ENCODE assay signal across 9 mouse cellular contexts in the genomic region with DNA sequence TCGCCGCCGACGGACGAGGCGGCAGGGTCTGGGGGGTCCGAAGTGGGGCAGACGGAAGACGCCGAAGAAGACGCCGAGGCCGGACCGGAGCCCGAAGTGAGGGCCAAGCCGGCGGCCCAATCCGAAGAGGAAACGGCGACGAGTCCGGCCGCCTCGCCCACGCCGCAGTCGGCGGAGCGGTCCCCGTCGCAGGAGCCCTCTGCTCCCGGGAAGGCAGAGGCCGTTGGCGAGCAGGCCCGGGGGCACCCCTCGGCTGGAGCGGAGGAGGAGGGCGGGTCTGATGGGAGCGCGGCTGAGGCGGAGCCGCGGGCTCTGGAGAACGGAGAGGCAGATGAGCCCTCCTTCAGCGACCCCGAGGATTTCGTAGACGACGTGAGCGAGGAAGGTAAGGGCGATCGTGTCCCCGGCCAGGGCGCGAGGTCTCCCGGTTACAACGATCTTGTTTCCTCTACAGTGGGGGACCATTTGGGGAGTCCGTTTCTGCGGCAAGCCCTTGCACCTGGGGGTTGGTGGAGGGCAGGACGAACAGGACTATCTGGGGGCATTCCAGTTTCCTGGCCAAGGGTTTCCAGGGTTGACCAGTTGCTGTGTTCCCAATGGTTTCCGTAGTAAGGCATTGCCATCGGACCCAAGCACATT. TPM values are rescaled to one million over a fixed set of nuclear protein-coding genes. Genes with fewer than 3 reads are reported as not detected.
DNase-seq lines count a peak whose midpoint lies in the region; ATAC-seq and TF ChIP-seq lines count a peak whose summit lies in the region.
"Had no signal": no experiment of that assay in that cellular context is flagged by ENCODE, and none has a peak within 500 bp of the region (broad histone marks: within the 10 kb centered on the region; RNA-seq: fewer than 3 reads in every experiment).

No protein-coding gene starts in this region.

- peaks cover 19% of the 10 kb centered on the region for H3K4me1 ChIP-seq in limb, embryonic 15.5 days

- H3K36me3 ChIP-seq in limb, embryonic 15.5 days = peaks cover 13% of the 10 kb centered on the region
- peaks cover 8% of the 10 kb centered on the region for H3K36me3 ChIP-seq in myocyte (ENCODE audit: control insufficient read depth, insufficient read depth)

- peak overlapping the region; percentile 86 for H3K4me3 ChIP-seq in limb, embryonic 15.5 days
- H3K4me3 ChIP-seq in myocyte = peak overlapping the region; percentile 66

- H3K9ac ChIP-seq in limb, embryonic 15.5 days = peak overlapping the region; percentile 92

- TF ChIP-seq POLR2A in myocyte (IDR thresholded peaks at IDR 0.05; ENCODE audit: insufficient read length, low read depth) = no peak

- H3K27me3 ChIP-seq in limb, embryonic 15.5 days = no peaks in the 10 kb centered on the region
- H3K27me3 ChIP-seq in myocyte (ENCODE audit: control insufficient read depth, insufficient read depth, insufficient read length) = no peaks in the 10 kb centered on the region

- H3K79me2 ChIP-seq in myocyte (ENCODE audit: control insufficient read depth, insufficient read depth) = peaks cover 52% of the 10 kb centered on the region

- peak; percentile 22 for DNase-seq in embryo, embryonic 10.5 days (ENCODE audit: low spot score)
- no peak for DNase-seq in embryo, embryonic 10 days (ENCODE audit: low spot score)
- peak; percentile 17 for DNase-seq in ovary, postnatal 14 days (ENCODE audit: low spot score)
- no peak for DNase-seq in ovary, postnatal 10 days (ENCODE audit: low spot score)
- DNase-seq in urinary bladder, adult 2 months (ENCODE audit: low spot score) = no peak

- ATAC-seq in erythroid progenitor cell, adult 5-6 weeks (replicated peaks; ENCODE audit: low FRiP score, poor library complexity, severe bottlenecking) = peak; percentile 47; the same call in 1 of the 2 replicates
- ATAC-seq in limb, embryonic 15.5 days (ENCODE audit: insufficient number of reproducible peaks, low FRiP score, low TSS enrichment, low read depth) = no peak

- H3K4me2 ChIP-seq in limb, embryonic 15.5 days = peak overlapping the region; percentile 63
- H3K4me2 ChIP-seq in myocyte (ENCODE audit: low read depth) = peak overlapping the region; percentile 86

- peak overlapping the region; percentile 98 for H3K27ac ChIP-seq in limb, embryonic 15.5 days

- WGBS in limb, embryonic 15.5 days = under 1% methylated on average over 61 of the region's 62 CpGs

- H3K9me3 ChIP-seq in limb, embryonic 15.5 days = no peaks in the 10 kb centered on the region

- peak overlapping the region; percentile 88 for H3ac ChIP-seq in myocyte (ENCODE audit: control insufficient read depth, insufficient read length)

TF ChIP-seq in myocyte, 11 proteins besides CTCF, POLR2A, EP300 and RAD21:
- TF ChIP-seq E2F4 (IDR thresholded peaks at IDR 0.05; ENCODE audit: insufficient read depth) = no peak

RNA-seq across cellular contexts. Expression of gene Eif3b, which starts 0.4 kb away (rescaled TPM):
- 44.7 and 110 TPM in 2 replicates for total RNA-seq in erythroid progenitor cell, adult 5-6 weeks (2015; ENCODE audit: low replicate concordance)
- 43.6 and 66.2 TPM in 2 replicates for total RNA-seq in erythroid progenitor cell, adult 5-6 weeks (2017; ENCODE audit: low replicate concordance)
- polyA plus RNA-seq in limb, embryonic 15.5 days (2015; fragmentation: Nextera tagmentation; extraction: Ambion mirVana) = 94.2 and 104 TPM in 2 replicates
- 220 TPM for polyA plus RNA-seq in myocyte (2012; fragmentation: generic; extraction: Trizol)
- polyA plus RNA-seq in urinary bladder, adult 2 months (2012; rRNA removed) = 98.8 and 135 TPM in 2 replicates

RNA-seq across cellular contexts. Expression of gene Gm4869, which starts 25.9 kb away (rescaled TPM):
- not detected in 2 replicates for total RNA-seq in erythroid progenitor cell, adult 5-6 weeks (2015; ENCODE audit: low replicate concordance)
- total RNA-seq in erythroid progenitor cell, adult 5-6 weeks (2017; ENCODE audit: low replicate concordance) = not detected in 2 replicates
- polyA plus RNA-seq in limb, embryonic 15.5 days (2015; fragmentation: Nextera tagmentation; extraction: Ambion mirVana) = not detected in 2 replicates
- polyA plus RNA-seq in myocyte (2012; fragmentation: generic; extraction: Trizol) = 0.07 TPM
- polyA plus RNA-seq in urinary bladder, adult 2 months (2012; rRNA removed) = 0.96 and 1.0 TPM in 2 replicates
- total RNA-seq: left cerebral cortex, adult 18-20 months had no signal

RNA-seq across cellular contexts. Expression of gene Snx8, which starts 30.5 kb away (rescaled TPM):
- total RNA-seq in erythroid progenitor cell, adult 5-6 weeks (2015; ENCODE audit: low replicate concordance) = 0.84 and 1.1 TPM in 2 replicates
- 1.0 TPM in 1 of 2 replicates, not detected in the other for total RNA-seq in erythroid progenitor cell, adult 5-6 weeks (2017; ENCODE audit: low replicate concordance)
- 23.8 and 24.8 TPM in 2 replicates for polyA plus RNA-seq in limb, embryonic 15.5 days (2015; fragmentation: Nextera tagmentation; extraction: Ambion mirVana)
- 50.5 TPM for polyA plus RNA-seq in myocyte (2012; fragmentation: generic; extraction: Trizol)
- 18.6 and 19.4 TPM in 2 replicates for polyA plus RNA-seq in urinary bladder, adult 2 months (2012; rRNA removed)

Comparison
In these comparisons a context has a peak if more than half of its experiments do, and no peak if none do; other contexts are left out.
1. DNase-seq: peak in embryo, embryonic 10.5 days (single experiment) and ovary, postnatal 14 days (single experiment); none in embryo, embryonic 10 days (single experiment), ovary, postnatal 10 days (single experiment) and urinary bladder, adult 2 months (single experiment).